Mouse (Mus musculus): Measurements from ENCODE around the gene Mrps33. TPM values are rescaled to one million over a fixed set of nuclear protein-coding genes. Genes with fewer than 3 reads are reported as not detected.
A peak's percentile ranks its signal among the peaks of the same experiment; 100 is the strongest.

The Mrps33 gene
- 56.5 and 71.8 TPM in 2 replicates for polyA plus RNA-seq (2011; ENCODE audit: insufficient read depth, insufficient read length, low replicate concordance, missing spikeins)

GRCm38 (mm10) chr6:39810612-39811116 is at the start of gene Mrps33:
Gene Mrps33, minus strand, starts transcription at chr6:39810988.
- peak; percentile 71; the same call in 1 of the 2 replicates for TF ChIP-seq POLR2A (IDR thresholded peaks at IDR 0.05; ENCODE audit: borderline replicate concordance, control insufficient read depth, low read depth, low read length)
- TF ChIP-seq CTCF (IDR thresholded peaks at IDR 0.05; ENCODE audit: control insufficient read depth, insufficient read depth, low read length) = peak; percentile 91
- Histone ChIP-seq H3K4me3 (replicated peaks; ENCODE audit: control insufficient read depth, low read depth, low read length) (peak within 1 kb of the TSS; percentile 69), H3K4me1 (ENCODE audit: control insufficient read depth, insufficient read depth, low read length) (no peaks in the 10 kb centered on the region), H3K27ac (ENCODE audit: control insufficient read depth, insufficient read depth, low read depth, low read length, poor library complexity) (peak within 1 kb of the TSS; percentile 37; the same call in 1 of the 2 replicates)
- under 1% methylated on average over 40 of the region's 40 CpGs for WGBS

- no peak overlapping the region for H3K4me3 ChIP-seq (replicated peaks; ENCODE audit: control insufficient read depth, low read depth, low read length)
- H3K27ac ChIP-seq (ENCODE audit: control insufficient read depth, insufficient read depth, low read depth, low read length, poor library complexity) = no peak overlapping the region
- TF ChIP-seq CTCF (IDR thresholded peaks at IDR 0.05; ENCODE audit: control insufficient read depth, insufficient read depth, low read length) = no peak
- TF ChIP-seq POLR2A (IDR thresholded peaks at IDR 0.05; ENCODE audit: borderline replicate concordance, control insufficient read depth, low read depth, low read length) = no peak
- 85% methylated on average over 4 of the region's 4 CpGs for WGBS
- H3K4me1 ChIP-seq (ENCODE audit: control insufficient read depth, insufficient read depth, low read length) = no peaks in the 10 kb centered on the region; the same call in 1 of the 2 replicates
Measured at GRCm38 (mm10) chr6:39849667-39850066, 38.9 kb upstream of the Mrps33 start.

- peak; percentile 33; the same call in 1 of the 2 replicates for TF ChIP-seq CTCF (IDR thresholded peaks at IDR 0.05; ENCODE audit: control insufficient read depth, insufficient read depth, low read length)
- no peak for TF ChIP-seq POLR2A (IDR thresholded peaks at IDR 0.05; ENCODE audit: borderline replicate concordance, control insufficient read depth, low read depth, low read length)
- H3K4me1 ChIP-seq (ENCODE audit: control insufficient read depth, insufficient read depth, low read length) = no peaks in the 10 kb centered on the region; the same call in 1 of the 2 replicates
- whole genome bisulfite sequencing = 25% methylated on average over 7 of the region's 7 CpGs
Measured at GRCm38 (mm10) chr6:39848766-39849165, 38.0 kb upstream of the Mrps33 start.

GRCm38 (mm10) chr6:39847538-39847937 is 36.8 kb upstream of the Mrps33 start:
- H3K4me1 ChIP-seq (ENCODE audit: control insufficient read depth, insufficient read depth, low read length) = no peaks in the 10 kb centered on the region; the same call in 1 of the 2 replicates
- H3K27ac ChIP-seq (ENCODE audit: control insufficient read depth, insufficient read depth, low read depth, low read length, poor library complexity) = no peak overlapping the region
- no peak overlapping the region for H3K4me3 ChIP-seq (replicated peaks; ENCODE audit: control insufficient read depth, low read depth, low read length)
- 43% methylated on average over 2 of the region's 2 CpGs for WGBS
- TF ChIP-seq CTCF (IDR thresholded peaks at IDR 0.05; ENCODE audit: control insufficient read depth, insufficient read depth, low read length) = no peak
- no peak for TF ChIP-seq POLR2A (IDR thresholded peaks at IDR 0.05; ENCODE audit: borderline replicate concordance, control insufficient read depth, low read depth, low read length)

More at GRCm38 (mm10) chr6:39848766-39849165, 38.0 kb upstream of the Mrps33 start:
- H3K27ac ChIP-seq (ENCODE audit: control insufficient read depth, insufficient read depth, low read depth, low read length, poor library complexity) = no peak overlapping the region
- H3K4me3 ChIP-seq (replicated peaks; ENCODE audit: control insufficient read depth, low read depth, low read length) = no peak overlapping the region

GRCm38 (mm10) chr6:39843698-39844342 is 33.0 kb upstream of the Mrps33 start:
- no peaks in the 10 kb centered on the region for H3K4me1 ChIP-seq (ENCODE audit: control insufficient read depth, insufficient read depth, low read length)
- WGBS = 86% methylated on average over 14 of the region's 14 CpGs
- no peak overlapping the region for H3K27ac ChIP-seq (ENCODE audit: control insufficient read depth, insufficient read depth, low read depth, low read length, poor library complexity)
- H3K4me3 ChIP-seq (replicated peaks; ENCODE audit: control insufficient read depth, low read depth, low read length) = no peak overlapping the region
- TF ChIP-seq CTCF (IDR thresholded peaks at IDR 0.05; ENCODE audit: control insufficient read depth, insufficient read depth, low read length) (no peak), POLR2A (IDR thresholded peaks at IDR 0.05; ENCODE audit: borderline replicate concordance, control insufficient read depth, low read depth, low read length) (no peak)

GRCm38 (mm10) chr6:39828736-39829135 is 17.9 kb upstream of the Mrps33 start:
- TF ChIP-seq CTCF (IDR thresholded peaks at IDR 0.05; ENCODE audit: control insufficient read depth, insufficient read depth, low read length) = no peak
- TF ChIP-seq POLR2A (IDR thresholded peaks at IDR 0.05; ENCODE audit: borderline replicate concordance, control insufficient read depth, low read depth, low read length) = no peak
- Histone ChIP-seq H3K27ac (ENCODE audit: control insufficient read depth, insufficient read depth, low read depth, low read length, poor library complexity) (no peak overlapping the region), H3K4me1 (ENCODE audit: control insufficient read depth, insufficient read depth, low read length) (no peaks in the 10 kb centered on the region), H3K4me3 (replicated peaks; ENCODE audit: control insufficient read depth, low read depth, low read length) (no peak overlapping the region)
- 80% methylated on average over 5 of the region's 5 CpGs for WGBS

GRCm38 (mm10) chr6:39821241-39821640 is 10.5 kb upstream of the Mrps33 start:
- TF ChIP-seq POLR2A (IDR thresholded peaks at IDR 0.05; ENCODE audit: borderline replicate concordance, control insufficient read depth, low read depth, low read length) (no peak), CTCF (IDR thresholded peaks at IDR 0.05; ENCODE audit: control insufficient read depth, insufficient read depth, low read length) (no peak)
- no peak overlapping the region for H3K27ac ChIP-seq (ENCODE audit: control insufficient read depth, insufficient read depth, low read depth, low read length, poor library complexity)
- H3K4me3 ChIP-seq (replicated peaks; ENCODE audit: control insufficient read depth, low read depth, low read length) = no peak overlapping the region
- WGBS = 67% methylated on average over 3 of the region's 3 CpGs
- H3K4me1 ChIP-seq (ENCODE audit: control insufficient read depth, insufficient read depth, low read length) = no peaks in the 10 kb centered on the region

- no peaks in the 10 kb centered on the region for H3K4me1 ChIP-seq (ENCODE audit: control insufficient read depth, insufficient read depth, low read length)
- H3K4me3 ChIP-seq (replicated peaks; ENCODE audit: control insufficient read depth, low read depth, low read length) = no peak overlapping the region
- WGBS = 29% methylated on average over 4 of the region's 4 CpGs
- no peak overlapping the region for H3K27ac ChIP-seq (ENCODE audit: control insufficient read depth, insufficient read depth, low read depth, low read length, poor library complexity)
- TF ChIP-seq CTCF (IDR thresholded peaks at IDR 0.05; ENCODE audit: control insufficient read depth, insufficient read depth, low read length) = no peak
Measured at GRCm38 (mm10) chr6:39818922-39819321, 8.1 kb upstream of the Mrps33 start.

All from bone marrow, adult 2 months (tissue).